Mouse (Mus musculus) embryo, embryonic 11 days (tissue): ENCODE measurements around the gene Rpl32.

Experiments
- DNase-seq: peaks from one replicate; pipeline ENCODE4 v3.0.0-alpha.2; 2015

The Rpl32 gene

GRCm38 (mm10) chr6:115808488-115809231 lies at the start of gene Rpl32:
TSS of gene Rpl32 (minus strand) at chr6:115808747.
- DNase-seq = peak; percentile 93

GRCm38 (mm10) chr6:115856361-115856745 lies 47.8 kb upstream of the Rpl32 start:
- no peak for DNase-seq

GRCm38 (mm10) chr6:115855733-115856360 lies 47.3 kb upstream of the Rpl32 start:
- no peak for DNase-seq

- DNase-seq = no peak
Observed at GRCm38 (mm10) chr6:115854432-115854831, 45.9 kb upstream of the Rpl32 start.

GRCm38 (mm10) chr6:115853985-115854384 lies 45.4 kb upstream of the Rpl32 start:
- DNase-seq = peak; percentile 24

- DNase-seq = peak; percentile 100
Observed at GRCm38 (mm10) chr6:115853091-115853813, 44.7 kb upstream of the Rpl32 start, which contains the start of the genes Mbd4 and Ift122. TSS of gene Mbd4 (minus strand) at chr6:115853371. TSS of gene Ift122 (plus strand) at chr6:115853470.

- no peak for DNase-seq
Observed at GRCm38 (mm10) chr6:115852446-115853090, 44.0 kb upstream of the Rpl32 start.

- no peak for DNase-seq
Observed at GRCm38 (mm10) chr6:115848598-115849304, 40.2 kb upstream of the Rpl32 start.

- DNase-seq = peak; percentile 58
Observed at GRCm38 (mm10) chr6:115846640-115847411, 38.3 kb upstream of the Rpl32 start.

- no peak for DNase-seq
Observed at GRCm38 (mm10) chr6:115845006-115845405, 36.5 kb upstream of the Rpl32 start.

GRCm38 (mm10) chr6:115838745-115839144 lies 30.2 kb upstream of the Rpl32 start:
- no peak for DNase-seq

- DNase-seq = peak; percentile 88
Observed at GRCm38 (mm10) chr6:115838161-115838597, 29.6 kb upstream of the Rpl32 start, which contains the start of gene Efcab12. TSS of gene Efcab12 (minus strand) at chr6:115838412.

GRCm38 (mm10) chr6:115833861-115834260 lies 25.3 kb upstream of the Rpl32 start:
- no peak for DNase-seq

- no peak for DNase-seq
Observed at GRCm38 (mm10) chr6:115832152-115832850, 23.8 kb upstream of the Rpl32 start.

- no peak for DNase-seq
Observed at GRCm38 (mm10) chr6:115830779-115831601, 22.4 kb upstream of the Rpl32 start.

- peak; percentile 90 for DNase-seq
Observed at GRCm38 (mm10) chr6:115823850-115824464, 15.4 kb upstream of the Rpl32 start.

GRCm38 (mm10) chr6:115821216-115821993 lies 12.9 kb upstream of the Rpl32 start:
- no peak for DNase-seq

- DNase-seq = no peak
Observed at GRCm38 (mm10) chr6:115818129-115818528, 9.6 kb upstream of the Rpl32 start.

- no peak for DNase-seq
Observed at GRCm38 (mm10) chr6:115815041-115815440, 6.5 kb upstream of the Rpl32 start.
